Mouse (Mus musculus) ES-E14 (cell line): ENCODE results near the gene Lcorl.

Source experiments
- CHD2 ChIP-seq: IDR thresholded peaks from 2 replicates; pipeline ENCODE4 v1.6.1; 2014; ENCODE audit warnings: mild to moderate bottlenecking, low read depth, low read length, inconsistent platforms
- HCFC1 ChIP-seq: IDR thresholded peaks from 2 replicates; pipeline ENCODE4 v1.6.1; 2012; ENCODE audit warnings: low read length, inconsistent platforms, borderline replicate concordance; ENCODE audit not compliant: insufficient read depth
- MAFK ChIP-seq: IDR thresholded peaks from 2 replicates; pipeline ENCODE4 v1.6.1; 2014; ENCODE audit warnings: mild to moderate bottlenecking, low read depth, low read length, inconsistent platforms; ENCODE audit not compliant: insufficient read depth
- ZC3H11A ChIP-seq: IDR thresholded peaks from 2 replicates; pipeline ENCODE4 v1.6.1; 2012; ENCODE audit warnings: low read depth, mild to moderate bottlenecking, inconsistent platforms, low read length, borderline replicate concordance
- ZNF384 ChIP-seq: IDR thresholded peaks from 2 replicates; pipeline ENCODE4 v1.6.1; 2012; ENCODE audit warnings: low read depth, low read length, inconsistent platforms

DNA sequence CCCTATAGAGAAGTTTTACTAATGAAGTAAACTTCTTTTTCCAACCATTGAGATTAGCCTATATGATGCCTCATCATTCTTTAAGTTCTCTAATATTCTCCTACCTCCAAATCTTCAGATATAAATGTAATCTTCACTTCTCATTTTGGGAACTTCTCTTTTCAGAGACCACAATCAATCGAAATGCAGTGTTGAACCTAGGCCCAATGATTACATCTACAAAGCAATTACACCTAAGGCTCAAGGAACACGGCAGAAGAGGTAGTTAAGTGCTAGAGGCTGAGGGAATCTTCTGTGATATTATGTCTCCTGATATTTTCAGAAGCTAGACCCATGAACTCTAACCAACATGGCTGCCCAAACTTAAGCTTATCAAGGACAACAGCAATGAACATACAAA is 22.3 kb downstream of the Lcorl start:
- no peak for TF ChIP-seq ZC3H11A
- TF ChIP-seq CHD2 = no peak
- no peak for TF ChIP-seq MAFK
- no peak for TF ChIP-seq HCFC1
- no peak for TF ChIP-seq ZNF384
